Mouse (Mus musculus) adrenal gland, adult 2 months (tissue): ENCODE results near the gene Cdh6. TPM values are rescaled to one million over a fixed set of nuclear protein-coding genes. Genes with fewer than 3 reads are reported as not detected.

ENCODE experiments used
- DNase-seq: peaks from one replicate; pipeline ENCODE4 v3.0.0; 2021
- polyA plus RNA-seq: library from polyadenylated mRNA; depleted of rRNA; stranded (reverse); fragments of >200 nt; gene quantifications from 2 replicates; pipeline ENCODE4 v1.2.3, GENCODE M21; 2012
- total RNA-seq, 2 experiments: library from RNA; stranded (reverse); gene quantifications; 2 replicates each; pipeline ENCODE4 v1.2.3; 2021

The Cdh6 gene
- total and polyA plus RNA-seq, 3 experiments = 1.4 to 15.7 (median 15.5) TPM

DNA sequence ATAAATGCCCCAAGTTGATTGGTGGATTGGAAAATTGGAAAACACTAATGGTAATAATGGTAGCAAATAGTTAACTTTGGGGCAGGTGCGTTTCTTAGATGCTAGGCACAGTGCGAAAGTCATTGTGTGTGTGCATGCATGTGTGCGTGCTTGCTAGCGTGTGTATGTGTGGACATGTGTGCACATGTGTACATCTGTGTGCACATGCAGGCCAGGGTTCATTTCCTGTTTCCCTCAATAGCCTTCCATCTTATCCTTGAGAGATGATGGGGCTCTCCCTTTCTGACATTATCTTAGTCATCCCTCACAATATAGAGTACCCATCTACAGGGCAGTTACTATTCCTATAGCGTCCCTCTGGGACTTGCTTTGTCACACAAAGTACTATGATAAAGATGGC is 17.7 kb downstream of the Cdh6 start:
- no peak for DNase-seq

DNA sequence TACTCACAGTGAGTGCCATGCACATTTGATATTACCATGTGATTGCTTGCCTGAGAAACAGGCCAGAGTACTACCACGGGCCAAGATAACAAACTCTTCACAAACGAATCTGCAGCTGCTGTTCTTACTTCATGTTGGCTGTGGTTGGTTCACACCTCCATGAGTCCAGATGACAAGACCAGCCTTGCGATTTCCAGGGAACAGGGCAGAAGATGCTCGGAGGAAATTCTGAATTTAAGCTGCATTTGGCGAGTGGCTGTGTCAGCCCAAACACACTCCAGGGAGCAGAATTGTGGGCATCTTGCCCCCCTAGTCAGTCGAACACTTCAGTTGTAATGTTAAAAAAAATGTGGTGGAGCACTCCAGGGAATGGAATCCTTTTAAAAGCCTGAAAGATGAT is 18.1 kb downstream of the Cdh6 start:
- DNase-seq = no peak

DNA sequence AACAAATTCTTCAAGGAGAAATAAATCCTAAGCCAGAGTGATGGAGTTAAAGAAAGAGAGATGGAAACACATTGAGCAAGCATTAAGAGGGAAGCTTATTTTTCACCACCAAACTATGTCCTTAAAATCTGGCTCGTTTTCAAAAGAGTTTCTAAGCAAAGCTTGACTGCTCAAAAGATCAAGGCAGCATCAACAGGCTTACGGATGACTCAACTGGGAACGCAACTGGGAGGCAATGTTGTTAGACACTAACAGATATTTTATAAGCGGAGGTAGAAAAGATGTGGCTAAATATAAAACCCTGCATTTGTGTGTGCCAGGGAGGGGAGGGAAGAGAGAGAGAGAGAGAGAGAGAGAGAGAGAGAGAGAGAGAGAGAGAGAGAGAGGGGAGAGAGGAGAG is 31.5 kb downstream of the Cdh6 start:
- peak; percentile 60 for DNase-seq

DNA sequence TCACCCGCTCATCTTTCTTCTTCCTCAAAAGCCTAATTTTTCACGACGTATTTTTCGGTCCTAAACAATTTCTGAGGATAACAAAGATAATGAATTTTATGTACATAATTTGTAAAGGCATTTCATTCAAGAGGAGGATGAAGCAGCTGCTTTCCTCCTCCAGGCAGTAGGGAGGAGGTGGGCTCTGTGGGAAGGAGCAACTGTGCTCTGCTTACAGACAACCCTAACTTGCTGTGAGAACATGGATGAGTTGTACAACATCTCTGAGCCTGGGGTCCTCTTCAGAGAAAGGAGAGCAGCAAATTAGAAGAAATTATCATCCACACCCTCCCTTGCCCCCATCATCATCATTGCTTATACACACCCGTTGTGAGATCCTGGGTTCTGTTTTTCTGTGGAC is 33.8 kb downstream of the Cdh6 start:
- DNase-seq = no peak

DNA sequence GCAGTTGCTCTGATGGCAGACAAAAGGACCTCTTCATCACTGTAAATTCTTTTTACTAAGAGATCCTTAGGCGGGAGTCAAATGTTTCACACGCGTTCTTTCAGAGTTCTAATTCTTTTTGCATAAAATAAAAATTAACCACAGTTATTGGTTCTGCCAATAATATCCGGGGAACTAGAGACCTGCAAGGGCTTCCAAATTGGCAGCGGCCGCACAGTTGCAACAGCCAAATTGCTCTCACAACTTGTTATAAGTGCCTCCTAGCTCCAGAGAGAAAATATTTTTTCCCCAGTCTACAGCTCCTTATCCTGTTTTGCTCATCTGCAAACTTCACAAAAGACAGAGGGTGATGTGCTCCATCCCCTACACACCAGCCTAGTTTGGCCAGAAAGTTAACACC is 36.3 kb downstream of the Cdh6 start:
- DNase-seq = no peak

DNA sequence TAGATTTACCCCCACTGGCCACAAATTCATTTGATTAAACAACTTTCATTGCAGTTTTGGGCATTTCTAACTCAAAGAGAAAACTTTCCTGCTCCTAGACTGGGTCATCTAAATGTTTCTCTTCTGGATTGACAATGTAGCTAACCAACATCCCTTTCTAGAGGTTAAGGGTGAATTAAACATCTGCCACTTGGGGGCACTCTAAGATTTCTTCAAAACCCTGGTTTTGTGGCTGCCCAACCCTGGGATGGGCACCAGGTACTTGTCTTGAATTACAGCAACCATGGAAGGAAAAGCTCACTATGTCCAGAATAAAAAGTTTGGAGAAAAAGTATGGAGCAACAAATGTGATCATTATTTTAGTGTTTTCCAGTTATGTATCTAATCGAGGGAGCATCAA is 39.4 kb downstream of the Cdh6 start:
- peak; percentile 55 for DNase-seq

DNA sequence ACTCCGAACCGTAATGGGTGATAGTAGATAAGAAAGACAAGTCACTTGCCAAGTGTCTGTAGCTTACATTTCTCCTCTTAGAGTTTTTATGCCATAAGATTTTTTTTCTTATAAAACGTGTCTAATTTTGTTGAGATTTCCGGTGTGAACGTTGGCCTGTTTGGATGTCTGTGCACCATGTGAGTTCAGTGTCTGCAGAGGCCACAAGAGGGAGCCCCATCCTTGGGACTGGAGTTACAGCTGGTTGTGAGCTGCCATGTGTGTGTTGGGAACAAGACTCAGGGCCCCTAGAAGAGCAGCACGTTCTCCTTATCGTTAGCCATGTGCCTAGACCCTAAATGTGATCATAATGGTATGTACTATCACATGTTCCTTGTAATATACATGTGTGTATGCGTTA is 40.1 kb downstream of the Cdh6 start:
- DNase-seq = no peak

DNA sequence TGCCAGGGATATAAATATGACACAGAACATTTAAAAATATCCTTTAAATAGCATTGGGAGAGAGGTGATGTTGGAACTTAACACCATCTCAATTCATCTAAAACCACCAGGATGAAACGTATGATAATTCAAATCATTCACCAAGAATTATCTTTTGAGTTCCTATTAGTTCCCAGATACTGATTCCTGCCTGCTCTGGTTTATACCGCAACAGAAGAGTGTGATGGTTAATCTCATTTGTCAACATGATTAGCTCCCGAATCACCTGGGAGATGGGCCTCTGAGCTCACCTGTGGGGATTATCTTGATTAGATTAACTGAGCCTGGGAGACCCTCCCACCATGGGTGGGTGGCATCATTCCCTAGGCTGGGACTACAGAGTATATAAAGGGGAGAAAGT is 41.0 kb downstream of the Cdh6 start:
- DNase-seq = no peak

DNA sequence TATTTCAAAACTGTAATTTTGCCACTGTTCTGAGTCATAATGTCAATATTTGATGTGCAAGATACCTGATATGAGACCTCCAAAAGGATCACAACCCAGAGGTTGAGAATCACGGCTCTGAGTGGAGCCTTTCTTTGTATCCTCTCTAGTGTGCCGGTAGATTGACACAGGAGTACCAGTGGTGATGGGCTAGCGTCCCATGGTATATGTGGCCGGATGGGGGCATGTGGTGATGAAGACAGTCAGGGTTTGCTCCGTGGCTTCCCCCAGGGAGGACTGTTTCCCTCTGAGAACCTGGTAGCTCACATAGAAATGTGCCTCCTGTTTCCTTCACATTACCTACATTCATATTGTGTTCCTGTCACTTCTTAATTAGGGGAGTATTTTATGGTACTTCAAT is 43.2 kb downstream of the Cdh6 start:
- no peak for DNase-seq

DNA sequence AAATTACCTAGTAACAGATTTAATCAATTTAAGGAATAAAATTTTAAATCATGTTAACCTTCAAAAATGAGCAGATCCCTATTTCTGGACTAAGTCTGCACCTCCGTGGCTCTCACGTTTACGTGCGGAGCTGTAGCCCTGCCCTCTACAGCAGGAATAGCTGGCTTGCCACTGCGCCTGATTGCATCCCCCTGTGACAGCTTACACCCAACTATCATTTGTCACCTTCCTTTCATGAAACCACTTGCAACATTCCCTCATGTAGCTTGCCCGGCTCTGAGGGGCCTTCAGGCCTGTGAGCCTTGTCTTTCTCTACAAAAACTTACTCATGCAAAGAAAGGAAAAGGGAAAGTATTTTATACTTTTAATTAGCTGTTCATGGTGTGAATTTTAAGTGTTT is 73.1 kb downstream of the Cdh6 start:
- no peak for DNase-seq

DNA sequence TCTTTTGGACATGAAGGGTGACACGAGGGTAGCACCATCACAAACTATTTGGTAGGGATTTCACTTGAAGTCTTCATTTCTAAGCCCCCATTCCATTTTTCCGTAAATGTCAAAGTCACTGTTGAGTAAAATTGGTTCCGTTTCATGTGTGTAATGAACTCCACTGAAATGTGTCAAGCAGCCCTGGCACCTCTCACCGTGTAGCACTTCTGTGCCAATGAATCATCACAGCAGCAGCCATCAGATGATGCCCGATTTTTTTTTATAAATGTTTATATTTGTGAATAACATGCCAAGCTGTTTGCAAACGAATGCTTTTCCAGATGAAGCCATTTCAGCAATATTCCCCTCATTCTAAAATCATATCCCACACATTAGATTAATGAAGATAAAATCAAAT is 75.6 kb downstream of the Cdh6 start:
- DNase-seq = no peak

DNA sequence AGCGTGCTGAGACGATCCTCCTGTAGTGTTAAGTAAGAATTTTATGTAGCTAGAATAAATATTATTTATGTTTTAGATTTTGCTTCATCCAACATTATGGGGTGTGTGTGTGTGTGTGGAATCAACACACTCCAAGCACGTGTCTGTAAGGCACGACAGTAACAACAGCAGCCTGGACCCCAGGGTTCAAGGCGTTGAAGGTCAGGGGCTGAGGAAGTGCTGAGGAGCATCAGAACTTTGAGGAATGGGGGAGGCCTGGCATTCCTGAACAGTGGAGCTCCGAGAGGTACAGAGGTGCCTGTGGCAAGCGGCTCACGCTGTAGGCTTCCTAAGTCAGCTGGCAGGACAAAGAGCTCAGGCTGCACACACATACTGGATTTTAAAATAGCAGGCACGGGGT is 78.1 kb downstream of the Cdh6 start:
- no peak for DNase-seq

DNA sequence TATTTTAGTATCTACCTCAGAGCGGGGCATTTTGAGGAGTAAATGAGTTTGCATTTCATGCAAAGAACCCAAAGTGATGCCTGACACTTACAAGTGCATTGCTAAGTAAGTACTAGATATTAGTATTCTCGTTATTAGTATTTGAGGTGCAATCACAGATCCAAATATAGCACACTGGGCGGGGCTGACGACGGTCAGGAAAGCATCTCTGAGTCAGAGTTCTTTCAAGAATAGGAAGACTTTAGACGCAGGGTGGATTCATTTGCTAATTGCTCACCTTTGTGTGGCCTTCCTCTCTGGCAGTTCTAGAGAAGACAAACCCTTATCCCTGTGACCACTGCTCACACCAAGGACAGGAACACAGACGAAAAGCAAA is 78.6 kb downstream of the Cdh6 start:
- DNase-seq = no peak

DNA sequence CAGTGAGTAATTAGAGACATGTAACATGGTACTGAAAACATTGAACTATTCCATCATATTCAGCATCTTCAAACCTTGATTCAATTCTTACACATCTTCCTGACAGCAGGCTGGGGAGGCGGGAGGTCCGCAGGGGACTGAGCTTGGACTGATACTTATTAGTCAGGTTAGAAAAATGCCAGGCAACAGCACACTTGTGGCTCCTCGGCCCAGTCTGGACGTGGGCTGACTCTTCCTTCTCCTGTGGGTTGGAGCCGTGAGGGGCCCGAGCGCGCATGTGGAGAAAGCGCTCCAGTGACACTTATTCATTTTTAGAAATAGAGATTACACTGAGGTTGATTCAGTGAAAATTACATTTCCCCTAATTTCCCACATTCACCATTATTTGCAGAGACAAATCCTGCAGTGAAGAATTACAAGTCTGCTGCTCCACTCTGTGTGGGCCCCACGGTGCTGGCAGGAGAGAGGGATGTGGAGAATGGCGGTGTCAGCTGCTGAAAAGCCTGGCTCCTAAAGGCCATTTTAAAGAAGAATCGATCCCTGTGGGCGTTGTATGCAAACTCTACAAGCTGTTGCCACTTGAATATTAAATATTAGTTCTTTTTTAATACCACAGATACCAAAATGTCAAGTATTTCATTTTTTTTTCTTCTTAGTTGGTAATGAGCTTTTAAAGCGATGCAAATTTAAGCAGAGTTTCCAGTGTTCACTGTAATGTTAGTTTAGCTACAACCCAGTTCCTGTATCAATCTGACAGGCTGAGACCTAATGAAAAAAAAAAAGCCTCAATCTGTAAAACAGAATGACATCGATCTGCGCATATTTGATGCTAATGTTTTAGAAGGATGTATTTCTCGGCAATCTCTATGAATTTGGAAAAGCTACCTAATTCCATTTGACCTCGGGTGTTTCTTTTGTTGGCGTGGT is 79.3 kb downstream of the Cdh6 start:
- DNase-seq = no peak

DNA sequence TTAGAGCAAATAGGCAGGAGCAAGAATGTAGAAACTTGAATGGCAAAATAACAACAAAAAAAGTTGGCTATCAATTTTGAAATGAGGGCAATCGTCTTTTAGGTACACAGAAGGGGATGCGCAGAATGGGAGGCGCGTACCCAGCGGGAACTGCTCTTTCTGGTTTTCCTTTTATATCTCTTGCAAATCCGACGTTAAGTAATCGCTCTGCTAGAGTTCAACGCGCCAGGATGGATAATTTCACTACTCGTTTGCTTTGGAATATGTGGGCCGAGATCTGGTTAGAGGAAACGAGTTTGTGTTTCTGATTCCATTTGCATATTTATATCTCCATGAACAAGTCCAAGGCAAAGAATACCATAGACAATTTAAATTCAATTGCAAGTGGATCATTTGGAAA is 81.4 kb downstream of the Cdh6 start:
- no peak for DNase-seq

DNA sequence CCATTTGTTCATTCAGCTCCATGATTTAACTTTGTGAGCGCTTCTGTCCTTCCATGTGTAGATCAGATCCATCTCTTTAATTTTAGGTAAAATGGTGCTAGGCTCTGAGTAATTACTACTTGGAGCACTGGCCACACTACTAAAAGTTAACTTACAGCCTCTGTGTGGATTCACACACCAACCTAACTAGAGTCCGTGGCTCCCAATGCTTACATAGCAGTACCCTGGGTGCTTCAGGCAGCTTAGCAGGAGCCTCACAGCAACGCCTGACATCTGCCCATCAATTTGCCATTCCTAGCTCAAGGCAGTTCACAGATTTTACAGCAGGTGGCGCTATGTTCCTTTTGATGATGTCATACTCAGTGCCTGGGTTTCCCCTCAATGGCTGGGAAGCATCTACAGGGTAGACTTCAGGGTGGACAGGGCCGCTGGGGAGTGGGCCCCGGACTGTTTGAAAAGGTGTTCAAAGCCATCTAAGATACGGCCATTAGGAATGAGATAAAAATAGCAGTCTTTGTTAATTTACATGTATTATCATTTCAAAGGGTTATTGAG is 84.9 kb downstream of the Cdh6 start:
- DNase-seq = no peak

DNA sequence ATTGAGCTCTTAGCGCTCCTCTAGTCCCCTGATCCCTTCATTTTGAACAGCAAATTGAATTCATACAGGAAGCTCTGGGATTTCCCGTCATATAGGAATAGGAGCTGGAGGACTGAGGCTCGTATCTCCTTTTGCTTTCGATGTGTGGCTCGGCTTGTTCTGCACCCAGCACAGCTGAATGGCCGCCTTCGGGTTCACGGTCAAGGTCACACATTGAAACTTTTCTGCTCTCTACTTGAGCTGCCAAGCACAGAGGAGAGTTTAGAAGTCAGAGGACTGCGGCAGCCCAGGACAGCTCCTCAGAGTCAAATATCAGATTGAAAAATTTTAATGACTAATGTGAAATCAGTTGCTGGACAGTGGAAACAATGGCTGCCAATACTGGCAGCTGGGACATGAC is 88.7 kb downstream of the Cdh6 start:
- peak; percentile 58 for DNase-seq

DNA sequence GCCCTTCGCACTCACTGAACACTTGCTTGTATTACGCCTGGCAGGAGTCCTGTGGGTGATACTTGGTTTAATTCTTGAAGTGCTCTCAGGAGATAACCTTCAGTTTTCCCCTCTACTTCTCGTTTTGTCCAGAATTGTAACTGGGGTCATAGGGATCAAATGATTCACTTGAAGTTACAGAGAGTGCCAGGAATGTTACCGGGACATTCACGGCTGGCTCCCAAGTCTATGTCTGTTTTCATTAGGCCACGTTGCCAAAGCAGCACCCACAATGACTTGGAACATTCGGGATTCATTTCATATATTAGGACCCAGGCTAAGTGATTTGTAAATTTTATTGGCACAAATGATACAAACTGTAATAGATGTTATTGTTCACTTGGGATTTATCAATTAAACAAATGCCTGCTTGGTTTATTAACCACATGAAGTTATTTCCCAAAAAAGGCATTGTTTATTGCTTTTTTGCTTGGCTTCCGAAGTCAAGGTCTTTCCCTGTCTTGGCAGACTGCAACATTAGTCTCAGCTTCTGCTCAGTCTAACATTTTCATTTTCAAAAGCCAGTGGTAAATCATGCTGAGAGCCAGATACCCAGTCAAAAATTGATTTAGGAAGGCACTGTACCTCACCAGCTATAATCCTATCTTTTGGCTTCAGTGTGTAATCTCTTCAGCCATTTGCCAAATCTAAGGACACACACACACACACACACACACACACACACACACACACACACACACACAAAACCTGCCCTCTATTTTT is 96.4 kb downstream of the Cdh6 start:
- DNase-seq = peak; percentile 31

DNA sequence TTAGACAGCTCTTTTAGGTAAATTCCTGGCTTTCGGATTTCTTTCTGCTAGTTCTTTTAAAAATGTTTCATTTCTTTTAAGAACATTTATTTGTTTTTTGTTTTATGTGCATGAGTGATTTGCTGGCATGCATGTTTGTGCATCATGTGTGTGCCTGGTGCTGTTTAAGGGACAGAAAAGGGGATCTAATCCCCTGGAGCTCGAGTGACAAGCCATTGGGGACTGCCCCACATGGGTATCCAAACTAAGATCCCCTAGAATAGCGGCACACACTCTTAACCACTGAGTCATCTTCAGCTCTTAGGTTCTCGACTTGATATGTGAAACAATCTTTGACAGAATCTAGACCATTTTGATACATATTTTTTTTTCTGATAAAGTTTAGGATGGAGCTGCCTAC is 99.4 kb downstream of the Cdh6 start:
- no peak for DNase-seq

DNA sequence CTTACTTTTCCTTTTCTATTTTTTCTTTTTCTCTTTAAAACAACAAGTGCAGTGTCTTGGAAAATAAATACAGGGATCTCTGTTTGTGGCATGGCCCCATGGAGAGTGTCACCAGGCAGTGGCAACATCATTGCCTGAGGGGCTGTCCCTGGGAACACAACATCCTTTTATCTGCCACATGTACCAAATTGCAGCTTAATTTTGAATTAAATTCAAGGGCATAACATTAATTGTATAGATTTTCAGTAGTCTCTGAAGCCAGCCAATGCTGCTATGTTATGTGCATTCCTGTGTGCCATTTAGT is 105.3 kb downstream of the Cdh6 start:
- no peak for DNase-seq

DNA sequence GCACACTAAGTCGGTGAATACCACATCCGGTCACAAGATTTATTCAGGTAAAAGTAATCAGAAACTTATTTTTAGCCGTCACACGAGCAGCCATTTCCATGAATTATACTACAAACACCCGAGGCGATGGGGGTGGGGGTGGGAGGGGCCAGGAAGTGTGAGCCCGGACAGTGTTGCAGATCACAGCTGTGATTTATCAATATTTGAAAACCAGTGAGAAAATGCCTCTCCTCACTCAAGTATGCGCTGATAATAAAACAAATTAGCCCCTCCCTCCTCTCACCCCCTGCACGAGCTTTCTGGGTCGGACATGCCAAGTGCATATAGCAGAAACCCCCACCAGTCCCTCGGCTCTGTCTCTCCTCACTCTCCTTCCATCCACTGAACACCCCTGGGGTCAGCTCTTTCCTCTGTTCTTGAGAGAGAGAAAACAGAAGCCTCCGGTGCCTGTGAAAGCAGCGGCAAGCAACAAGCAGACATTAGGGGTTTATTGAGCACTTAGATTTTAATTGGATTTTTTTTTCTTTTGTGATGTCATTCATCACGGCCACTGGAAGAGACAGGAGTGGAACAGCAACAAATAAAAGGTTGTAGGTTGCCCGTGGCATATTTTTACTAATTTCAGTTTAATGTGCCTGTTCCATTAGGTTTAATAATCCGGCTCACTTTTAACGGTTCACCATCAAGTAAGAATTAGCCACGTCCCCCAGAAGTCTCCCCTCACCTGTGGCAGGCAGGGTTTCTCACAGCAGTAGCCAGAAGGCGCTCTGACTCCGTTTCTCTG is 105.9 kb downstream of the Cdh6 start:
- DNase-seq = no peak

DNA sequence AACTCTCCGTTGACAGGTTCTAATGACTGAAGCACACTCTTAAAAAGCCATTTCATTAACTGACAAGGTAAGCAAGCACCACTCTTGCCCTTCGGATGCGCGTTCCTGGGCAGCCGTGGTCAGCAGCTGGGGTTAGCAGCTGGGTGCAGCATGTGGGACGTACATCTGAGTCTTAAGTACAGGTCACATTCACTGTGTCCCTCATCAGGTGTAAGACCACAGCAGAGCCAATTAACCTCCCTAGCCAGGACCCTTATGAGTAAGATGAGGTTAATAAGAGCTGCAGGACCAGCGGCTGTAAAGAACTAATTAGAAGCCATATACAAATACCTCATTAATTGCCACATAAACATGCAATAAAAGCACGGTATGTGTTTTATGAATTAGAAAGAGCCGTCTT is 106.7 kb downstream of the Cdh6 start:
- no peak for DNase-seq

DNA sequence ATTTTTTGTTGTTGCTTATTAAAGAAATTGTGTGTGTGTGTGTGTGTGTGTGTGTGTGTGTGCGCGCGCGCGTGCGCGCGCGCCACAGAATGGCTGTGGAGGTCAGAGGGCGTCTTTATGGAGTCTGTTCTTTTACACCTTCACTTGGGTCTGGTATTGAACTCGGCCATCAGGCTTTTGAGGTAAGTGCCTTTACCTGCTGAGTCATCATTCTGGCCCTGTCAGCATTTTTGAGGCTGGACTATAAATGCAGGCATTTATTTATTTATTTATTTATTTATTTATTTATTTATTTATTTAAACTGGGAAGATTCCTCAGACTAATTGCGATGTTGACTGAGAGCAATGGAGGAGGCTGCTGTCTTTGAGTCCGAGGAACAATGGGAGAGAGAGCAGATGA is 109.8 kb downstream of the Cdh6 start:
- no peak for DNase-seq
